Mouse (Mus musculus) adrenal gland, adult 8-10 months (tissue): ENCODE data around the gene Pimreg. TPM values are rescaled to one million over a fixed set of nuclear protein-coding genes. Genes with fewer than 3 reads are reported as not detected.
A peak's percentile ranks its signal among the peaks of the same experiment; 100 is the strongest.

Experiments
- DNase-seq: peaks from one replicate; pipeline ENCODE4 v3.0.0; 2022
- total RNA-seq, 4 experiments: library from RNA; stranded (reverse); gene quantifications; 2 replicates each; pipeline ENCODE4 v1.2.4; 2022

The Pimreg gene
- total RNA-seq = 1 to 10 TPM; 1.6 to 4.4 (median 2.1) TPM

- peak; percentile 74 for DNase-seq
Observed at GRCm38 (mm10) chr11:72041768-72042607, at the start of gene Pimreg. Gene Pimreg (plus strand): TSS chr11:72042032.

- DNase-seq = no peak
Observed at GRCm38 (mm10) chr11:71992438-71992837, 49.4 kb upstream of the Pimreg start.

- peak; percentile 58 for DNase-seq
Observed at GRCm38 (mm10) chr11:71995968-71996511, 45.8 kb upstream of the Pimreg start.

- DNase-seq = no peak
Observed at GRCm38 (mm10) chr11:71996805-71997204, 45.0 kb upstream of the Pimreg start.

- no peak for DNase-seq
Observed at GRCm38 (mm10) chr11:72000194-72000593, 41.6 kb upstream of the Pimreg start.

- DNase-seq = no peak
Observed at GRCm38 (mm10) chr11:72002138-72002853, 39.5 kb upstream of the Pimreg start.

GRCm38 (mm10) chr11:72003171-72003570 lies 38.7 kb upstream of the Pimreg start:
- DNase-seq = no peak

- DNase-seq = no peak
Observed at GRCm38 (mm10) chr11:72005547-72005946, 36.3 kb upstream of the Pimreg start.

- no peak for DNase-seq
Observed at GRCm38 (mm10) chr11:72010367-72010766, 31.5 kb upstream of the Pimreg start.

- DNase-seq = no peak
Observed at GRCm38 (mm10) chr11:72010940-72011722, 30.7 kb upstream of the Pimreg start.

- DNase-seq = no peak
Observed at GRCm38 (mm10) chr11:72011955-72012354, 29.9 kb upstream of the Pimreg start.

GRCm38 (mm10) chr11:72014674-72015073 lies 27.2 kb upstream of the Pimreg start:
- DNase-seq = no peak

GRCm38 (mm10) chr11:72016518-72017252 lies 25.1 kb upstream of the Pimreg start:
- no peak for DNase-seq

- no peak for DNase-seq
Observed at GRCm38 (mm10) chr11:72017253-72017601, 24.6 kb upstream of the Pimreg start.

- DNase-seq = no peak
Observed at GRCm38 (mm10) chr11:72021015-72021414, 20.8 kb upstream of the Pimreg start.

GRCm38 (mm10) chr11:72022827-72023226 lies 19.0 kb upstream of the Pimreg start:
- DNase-seq = no peak

- DNase-seq = no peak
Observed at GRCm38 (mm10) chr11:72023581-72023980, 18.3 kb upstream of the Pimreg start.

GRCm38 (mm10) chr11:72024193-72024781 lies 17.5 kb upstream of the Pimreg start:
- DNase-seq = peak; percentile 35

GRCm38 (mm10) chr11:72025843-72026242 lies 16.0 kb upstream of the Pimreg start:
- no peak for DNase-seq

- DNase-seq = no peak
Observed at GRCm38 (mm10) chr11:72026516-72026915, 15.3 kb upstream of the Pimreg start.

- no peak for DNase-seq
Observed at GRCm38 (mm10) chr11:72027836-72028235, 14.0 kb upstream of the Pimreg start.

GRCm38 (mm10) chr11:72029143-72029542 lies 12.7 kb upstream of the Pimreg start:
- DNase-seq = no peak
